Mouse (Mus musculus) kidney, adult 2 months (tissue): ENCODE results near the gene Galnt16.

ENCODE experiments used
- CTCF ChIP-seq: fragments of 200-500 bp; conservative IDR thresholded peaks from 2 replicates; pipeline ENCODE4 v1.5.1; 2011; ENCODE audit warnings: low read depth, mild to moderate bottlenecking, control low read depth, low read length, moderate library complexity, mixed read lengths; ENCODE audit not compliant: insufficient read depth, insufficient read length
- POLR2A ChIP-seq: fragments of 200-500 bp; IDR thresholded peaks from one replicate; pipeline ENCODE4 v1.6.1; 2011; ENCODE audit warnings: low read depth, low read length, control low read depth

DNA sequence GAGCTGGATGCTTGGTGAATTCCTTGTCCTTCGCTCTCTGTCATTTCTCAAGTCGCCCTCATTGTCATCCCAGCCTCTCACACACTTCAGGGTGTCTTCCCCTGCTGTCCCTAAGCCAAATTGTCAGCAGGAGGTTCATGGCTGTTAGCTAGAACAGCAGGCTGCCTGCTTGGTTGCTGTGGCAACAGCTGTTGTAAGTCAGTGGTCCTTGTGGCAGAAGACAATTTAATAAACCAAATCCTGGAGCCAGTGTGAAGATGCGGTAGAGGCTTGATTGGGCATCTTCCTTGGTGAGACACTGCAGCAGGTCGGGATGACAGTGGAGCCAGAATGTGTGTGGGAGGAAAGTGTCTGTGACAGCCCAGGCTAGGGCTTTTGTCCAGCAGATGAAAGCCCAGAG, 27.2 kb downstream of the Galnt16 start:
- no peak for TF ChIP-seq CTCF
- no peak for TF ChIP-seq POLR2A
